Mouse (Mus musculus) forebrain, embryonic 16.5 days (tissue): ENCODE measurements at regions not wholly inside any gene's neighbourhood (a gene's known extent, or its start where the extent isn't known, plus 50 kb on each side); places are given as distances from the start of the nearest gene placed in this dataset.

ENCODE experiments used
- ATAC-seq: fragments of 200-750 bp; cut with Nextera tagmentation; 2 replicates; pipeline ENCODE4 v1.8.0; 2017; ENCODE audit warnings: mild to moderate bottlenecking, moderate library complexity
- H3K27ac ChIP-seq: fragments of 300-500 bp; sonication (generic); 2 replicates; pipeline ENCODE4 v1.5.1; 2014; ENCODE audit warnings: low read length, control low read depth
- H3K27me3 ChIP-seq: fragments of 300-500 bp; sonication (generic); replicated peaks from 2 replicates; pipeline ENCODE4 v1.6.1; 2014; ENCODE audit warnings: low read length; ENCODE audit not compliant: control insufficient read depth, insufficient read depth
- H3K36me3 ChIP-seq: fragments of 300-500 bp; sonication (generic); 2 replicates; pipeline ENCODE4 v1.6.1; 2014; ENCODE audit not compliant: control insufficient read depth, insufficient read depth
- H3K4me1 ChIP-seq: fragments of 300-500 bp; sonication (generic); replicated peaks from 2 replicates; pipeline ENCODE4 v1.6.1; 2014; ENCODE audit warnings: low read length; ENCODE audit not compliant: control insufficient read depth, insufficient read depth
- H3K4me2 ChIP-seq: fragments of 300-500 bp; sonication (generic); 2 replicates; pipeline ENCODE4 v1.6.1; 2014; ENCODE audit warnings: mild to moderate bottlenecking, low read length, control low read depth
- H3K4me3 ChIP-seq: fragments of 300-500 bp; sonication (generic); replicated peaks from 2 replicates; pipeline ENCODE4 v1.5.1; 2014; ENCODE audit warnings: mild to moderate bottlenecking, low read length, control low read depth
- H3K9ac ChIP-seq: fragments of 300-500 bp; sonication (generic); replicated peaks from 2 replicates; pipeline ENCODE4 v1.6.1; 2014; ENCODE audit warnings: low read depth, low read length, control low read depth
- H3K9me3 ChIP-seq: fragments of 300-500 bp; sonication (generic); 2 replicates; pipeline ENCODE4 v1.6.1; 2016; ENCODE audit warnings: low read length; ENCODE audit not compliant: control insufficient read depth
- WGBS: fragments of 180-500 bp; shearing (Covaris S2); extraction: QIAGEN DNeasy Blood & Tissue Kit; methylation state at CpG from one replicate; pipeline ENCODE4 v1.1.7; 2014; 5-methylcytosine and 5-hydroxymethylcytosine counted together

- Histone ChIP-seq H3K4me1 (no peaks in the 10 kb centered on the region), H3K9me3 (no peaks in the 10 kb centered on the region), H3K4me2 (no peak overlapping the region), H3K27me3 (no peaks in the 10 kb centered on the region), H3K36me3 (no peaks in the 10 kb centered on the region), H3K4me3 (no peak overlapping the region), H3K27ac (no peak overlapping the region), H3K9ac (no peak overlapping the region)
- ATAC-seq = no peak
- WGBS = 90% methylated on average over 3 of the region's 3 CpGs
These were observed 226.3 kb downstream of the Snx19 start for GRCm38 (mm10) chr9:30653210-30653609.

DNA sequence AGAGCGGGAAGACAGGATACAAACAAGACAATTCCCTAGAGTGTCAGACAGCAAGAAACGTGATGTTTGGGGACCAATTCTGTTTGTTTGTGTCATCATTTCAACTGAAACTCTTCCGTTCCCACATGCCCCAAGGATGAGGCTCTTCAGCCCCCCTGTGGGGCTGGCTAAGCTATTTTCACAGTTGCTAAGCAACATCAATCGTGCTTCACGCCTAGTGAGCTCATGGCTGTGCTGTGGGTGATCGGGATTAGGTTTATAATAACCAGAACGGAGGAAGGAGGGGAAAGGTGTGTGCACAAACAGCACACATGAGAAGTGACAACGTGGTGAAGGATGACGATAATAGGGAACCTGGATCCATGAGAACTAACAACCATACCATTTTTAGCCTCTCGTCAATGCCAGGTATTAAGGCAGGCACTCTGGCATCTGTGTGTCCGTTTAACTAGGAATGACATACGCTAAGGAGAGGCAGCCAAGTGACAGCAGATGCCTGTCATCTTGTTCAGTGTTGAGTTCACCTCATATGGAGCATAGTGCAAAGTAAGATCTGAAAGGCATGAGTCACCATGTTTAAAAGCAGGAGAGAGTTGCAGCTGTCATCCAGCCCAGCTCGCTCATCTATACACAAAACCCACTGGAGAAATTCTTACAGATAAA, 222.6 kb downstream of the Snx19 start:
- no peaks in the 10 kb centered on the region for H3K36me3 ChIP-seq
- no peaks in the 10 kb centered on the region for H3K4me1 ChIP-seq
- WGBS = 58% methylated on average over 13 of the region's 13 CpGs
- no peak overlapping the region for H3K4me3 ChIP-seq
- H3K4me2 ChIP-seq = no peak overlapping the region
- no peaks in the 10 kb centered on the region for H3K9me3 ChIP-seq
- H3K27me3 ChIP-seq = no peaks in the 10 kb centered on the region
- ATAC-seq = 0 out of 2 replicates have a peak, but pooled peaks have one; percentile 59
- H3K27ac ChIP-seq = no peak overlapping the region
- no peak overlapping the region for H3K9ac ChIP-seq

GRCm38 (mm10) chr9:30633741-30634470, 207.0 kb downstream of the Snx19 start:
- 11% methylated on average over 10 of the region's 10 CpGs for WGBS
- Histone ChIP-seq H3K9ac (no peak overlapping the region), H3K4me2 (no peak overlapping the region), H3K4me3 (no peak overlapping the region), H3K9me3 (no peaks in the 10 kb centered on the region), H3K27me3 (no peaks in the 10 kb centered on the region), H3K4me1 (peaks cover 18% of the 10 kb centered on the region; the same call in 1 of the 2 replicates), H3K36me3 (no peaks in the 10 kb centered on the region), H3K27ac (no peak overlapping the region)
- ATAC-seq = peak; percentile 80

DNA sequence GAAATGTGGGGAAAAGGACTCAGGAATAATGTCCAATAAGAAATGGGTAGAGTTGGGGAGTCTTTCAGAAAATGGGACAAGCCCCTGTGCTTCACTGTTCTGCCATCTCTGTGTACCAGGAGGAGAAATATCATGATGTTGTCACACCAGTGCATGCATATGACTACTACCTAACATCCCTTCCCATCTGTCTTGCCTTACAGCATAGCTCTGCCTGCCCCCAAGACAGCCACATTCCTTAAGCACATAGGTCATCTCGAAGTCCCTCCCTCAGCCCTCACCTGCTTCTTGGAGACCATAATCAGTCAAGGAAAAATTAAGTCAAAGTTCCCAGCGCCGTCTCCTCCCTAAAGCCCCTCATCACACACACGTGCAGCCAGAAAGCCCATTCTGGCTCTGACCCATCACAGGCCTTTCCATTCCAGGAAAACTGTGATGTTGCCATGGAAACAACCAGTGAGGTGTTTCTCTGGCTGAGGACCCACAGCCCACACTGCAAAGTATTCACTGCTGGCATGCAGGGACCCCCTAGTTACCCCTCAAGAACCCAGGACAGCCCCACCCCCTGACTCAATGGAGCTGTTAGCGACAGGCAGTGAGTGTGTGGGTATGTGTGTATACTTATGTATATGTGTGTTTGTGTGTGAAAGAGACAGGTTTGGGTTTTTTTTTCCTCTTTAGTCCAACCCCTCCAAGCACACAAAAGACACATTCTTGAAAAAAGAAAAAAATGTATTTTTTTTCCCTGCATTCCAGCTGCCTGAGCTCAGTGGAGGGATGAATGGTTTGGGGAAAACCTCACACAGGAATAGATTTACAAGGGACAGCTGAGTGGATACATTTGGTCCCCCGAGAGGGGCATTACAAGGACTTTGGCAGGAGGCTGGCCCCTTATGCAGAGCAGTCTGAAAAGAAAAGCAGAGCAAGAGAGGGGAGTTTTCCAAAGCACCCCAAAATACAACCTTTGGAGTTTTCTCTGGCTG, 205.5 kb downstream of the Snx19 start:
- H3K4me1 ChIP-seq = peaks cover 18% of the 10 kb centered on the region; the same call in 1 of the 2 replicates
- no peak overlapping the region for H3K4me2 ChIP-seq
- WGBS = 15% methylated on average over 6 of the region's 6 CpGs
- H3K36me3 ChIP-seq = no peaks in the 10 kb centered on the region
- no peaks in the 10 kb centered on the region for H3K9me3 ChIP-seq
- H3K4me3 ChIP-seq = no peak overlapping the region
- no peaks in the 10 kb centered on the region for H3K27me3 ChIP-seq
- H3K27ac ChIP-seq = 0 out of 2 replicates have a peak overlapping the region, but pooled peaks have one; percentile 23
- H3K9ac ChIP-seq = no peak overlapping the region
- peak; percentile 71 for ATAC-seq

DNA sequence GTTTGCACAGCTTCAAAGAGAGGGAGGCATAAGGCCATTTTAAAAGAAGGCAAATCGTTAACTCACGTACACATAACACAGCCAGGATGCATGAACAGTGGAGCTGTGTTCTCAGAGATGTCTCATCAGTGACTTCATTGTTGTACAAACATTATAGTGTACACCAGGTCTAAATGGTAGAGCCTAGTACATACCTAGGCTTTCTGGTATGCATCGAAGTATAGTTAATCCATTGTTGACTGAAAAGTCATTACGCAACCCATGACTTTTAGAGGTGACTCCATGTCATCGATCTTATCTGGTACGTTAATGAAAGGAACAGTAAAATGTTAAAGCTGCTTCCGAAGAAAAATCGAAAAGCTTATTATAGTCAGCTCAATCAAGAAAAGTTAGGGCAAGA, 198.7 kb downstream of the Snx19 start:
- Histone ChIP-seq H3K4me2 (no peak overlapping the region), H3K27me3 (no peaks in the 10 kb centered on the region), H3K27ac (no peak overlapping the region), H3K9me3 (no peaks in the 10 kb centered on the region), H3K36me3 (no peaks in the 10 kb centered on the region), H3K4me3 (no peak overlapping the region), H3K9ac (no peak overlapping the region), H3K4me1 (no peaks in the 10 kb centered on the region)
- ATAC-seq = no peak
- 92% methylated on average over 8 of the region's 8 CpGs for WGBS

DNA sequence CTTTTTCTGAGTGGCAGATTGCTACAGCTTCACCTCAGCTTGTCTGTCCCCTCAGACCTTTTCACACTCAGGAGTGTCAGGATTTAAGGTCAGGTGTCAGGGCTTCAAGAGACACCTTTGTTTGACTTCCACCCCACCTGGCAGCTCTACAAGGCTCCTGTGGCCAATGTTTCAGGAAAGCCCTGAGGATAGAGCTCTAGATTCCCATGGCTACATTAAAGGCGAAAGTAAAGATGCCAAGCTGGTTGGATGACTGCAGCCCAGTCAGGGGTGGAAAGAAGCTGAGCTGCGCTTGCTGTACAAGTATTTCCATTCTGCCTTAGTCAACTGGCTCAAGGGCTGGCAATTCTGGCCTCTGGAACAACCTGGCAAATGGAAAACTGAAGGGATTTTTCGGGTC, 198.2 kb downstream of the Snx19 start:
- no peaks in the 10 kb centered on the region for H3K9me3 ChIP-seq
- H3K9ac ChIP-seq = no peak overlapping the region
- 88% methylated on average over 3 of the region's 3 CpGs for WGBS
- ATAC-seq = no peak
- H3K4me2 ChIP-seq = no peak overlapping the region
- no peak overlapping the region for H3K4me3 ChIP-seq
- no peak overlapping the region for H3K27ac ChIP-seq
- H3K27me3 ChIP-seq = no peaks in the 10 kb centered on the region
- H3K36me3 ChIP-seq = no peaks in the 10 kb centered on the region
- H3K4me1 ChIP-seq = no peaks in the 10 kb centered on the region

DNA sequence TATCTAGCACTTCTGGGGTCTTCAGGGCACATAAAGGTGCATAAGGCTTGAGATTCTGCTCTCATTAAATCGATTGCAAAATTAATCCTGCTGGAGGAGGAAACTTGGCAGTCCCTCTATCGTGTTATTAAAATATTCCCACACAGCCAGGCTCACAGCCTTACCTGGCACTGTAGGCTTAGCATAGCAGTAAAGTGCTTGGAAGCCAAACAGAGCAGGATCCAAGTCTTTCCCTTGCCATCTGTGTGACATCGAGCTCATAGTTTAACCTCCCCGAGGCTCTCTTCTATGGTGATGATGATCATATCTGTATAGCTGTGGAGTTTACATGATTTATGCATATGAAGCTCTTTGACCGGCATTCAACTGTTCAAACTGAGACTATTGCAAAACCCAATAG, 197.6 kb downstream of the Snx19 start:
- peak; percentile 59 for ATAC-seq
- Histone ChIP-seq H3K9ac (no peak overlapping the region), H3K4me3 (no peak overlapping the region), H3K36me3 (no peaks in the 10 kb centered on the region), H3K4me2 (no peak overlapping the region), H3K4me1 (no peaks in the 10 kb centered on the region; the same call in 1 of the 2 replicates), H3K9me3 (no peaks in the 10 kb centered on the region), H3K27ac (no peak overlapping the region), H3K27me3 (no peaks in the 10 kb centered on the region)
- WGBS = 74% methylated on average over 5 of the region's 5 CpGs

DNA sequence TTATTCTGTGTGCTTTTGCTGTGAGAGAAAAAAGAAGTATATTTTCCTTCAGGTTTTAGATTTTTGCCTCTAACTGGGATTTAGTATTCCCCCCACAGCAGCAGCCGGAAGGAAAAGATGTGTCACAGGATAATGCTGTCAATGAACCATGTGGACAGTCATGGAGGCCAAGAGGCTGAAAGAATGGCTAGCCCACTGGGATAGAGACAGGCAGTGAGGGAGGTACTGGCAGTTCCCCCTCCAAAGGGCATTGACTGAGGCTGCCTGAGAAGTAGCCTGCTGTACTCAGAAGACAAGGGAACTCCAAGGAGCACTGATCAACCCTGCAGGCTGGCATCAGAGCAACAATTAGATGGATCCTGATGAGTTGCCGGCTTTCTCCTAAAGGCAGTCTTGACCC, 192.4 kb downstream of the Snx19 start:
- H3K9me3 ChIP-seq = no peaks in the 10 kb centered on the region
- H3K4me1 ChIP-seq = no peaks in the 10 kb centered on the region; the same call in 1 of the 2 replicates
- no peak overlapping the region for H3K4me3 ChIP-seq
- WGBS = 76% methylated on average over 2 of the region's 2 CpGs
- H3K9ac ChIP-seq = no peak overlapping the region
- H3K4me2 ChIP-seq = no peak overlapping the region
- no peaks in the 10 kb centered on the region for H3K36me3 ChIP-seq
- no peak overlapping the region for H3K27ac ChIP-seq
- no peaks in the 10 kb centered on the region for H3K27me3 ChIP-seq
- ATAC-seq = no peak

GRCm38 (mm10) chr9:30618181-30618580, 191.3 kb downstream of the Snx19 start:
- 83% methylated on average over 2 of the region's 2 CpGs for WGBS

More at GRCm38 (mm10) chr9:30618181-30618580, 191.3 kb downstream of the Snx19 start:
- H3K27ac ChIP-seq = no peak overlapping the region
- H3K4me2 ChIP-seq = no peak overlapping the region
- H3K36me3 ChIP-seq = no peaks in the 10 kb centered on the region
- H3K9me3 ChIP-seq = no peaks in the 10 kb centered on the region
- ATAC-seq = no peak
- H3K9ac ChIP-seq = no peak overlapping the region
- peaks cover 4% of the 10 kb centered on the region; the same call in 1 of the 2 replicates for H3K4me1 ChIP-seq
- H3K4me3 ChIP-seq = no peak overlapping the region
- no peaks in the 10 kb centered on the region for H3K27me3 ChIP-seq
